Mouse (Mus musculus) heart, adult 10 weeks (tissue): ENCODE results near the gene R3hdm2. TPM values are rescaled to one million over a fixed set of nuclear protein-coding genes. Genes with fewer than 3 reads are reported as not detected.

ENCODE experiments used
- polyA plus RNA-seq: library from polyadenylated mRNA; stranded (reverse); fragments of 350-450 nt; fragmentation: Illumina TruSeq; extraction: RNeasy Lipid Tissue Mini Kit (QIAGEN cat#74804); gene quantifications from one replicate; pipeline ENCODE4 v1.2.3, GENCODE M21; 2014; ENCODE audit warnings: low read depth, low replicate concordance

The R3hdm2 gene
- polyA plus RNA-seq: 142 TPM

DNA sequence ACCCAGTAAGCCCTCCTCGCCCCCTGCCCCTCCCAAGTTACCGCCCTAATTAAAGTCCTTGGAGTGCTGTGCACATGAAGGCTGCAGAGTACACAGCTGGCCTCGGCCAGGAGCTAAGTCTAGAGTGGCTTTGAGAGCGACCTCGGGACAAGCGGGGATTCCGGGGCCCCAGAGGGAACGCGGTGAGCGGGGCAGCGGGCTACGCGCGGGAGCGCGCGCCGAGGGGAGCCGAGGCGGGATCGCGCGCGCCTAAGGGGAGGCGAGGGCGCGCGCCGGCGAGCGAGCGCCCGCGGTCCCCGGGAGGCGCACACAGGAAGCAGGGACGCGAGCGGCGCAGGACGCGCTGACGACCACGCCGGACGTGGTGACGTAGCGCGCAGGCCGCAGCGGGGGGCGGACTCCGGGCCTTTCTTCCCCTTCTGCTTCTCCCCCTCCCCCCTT, at the start of gene R3hdm2:
TSS of gene R3hdm2 (plus strand) at position 77 of the 441 bp plus-strand sequence.

DNA sequence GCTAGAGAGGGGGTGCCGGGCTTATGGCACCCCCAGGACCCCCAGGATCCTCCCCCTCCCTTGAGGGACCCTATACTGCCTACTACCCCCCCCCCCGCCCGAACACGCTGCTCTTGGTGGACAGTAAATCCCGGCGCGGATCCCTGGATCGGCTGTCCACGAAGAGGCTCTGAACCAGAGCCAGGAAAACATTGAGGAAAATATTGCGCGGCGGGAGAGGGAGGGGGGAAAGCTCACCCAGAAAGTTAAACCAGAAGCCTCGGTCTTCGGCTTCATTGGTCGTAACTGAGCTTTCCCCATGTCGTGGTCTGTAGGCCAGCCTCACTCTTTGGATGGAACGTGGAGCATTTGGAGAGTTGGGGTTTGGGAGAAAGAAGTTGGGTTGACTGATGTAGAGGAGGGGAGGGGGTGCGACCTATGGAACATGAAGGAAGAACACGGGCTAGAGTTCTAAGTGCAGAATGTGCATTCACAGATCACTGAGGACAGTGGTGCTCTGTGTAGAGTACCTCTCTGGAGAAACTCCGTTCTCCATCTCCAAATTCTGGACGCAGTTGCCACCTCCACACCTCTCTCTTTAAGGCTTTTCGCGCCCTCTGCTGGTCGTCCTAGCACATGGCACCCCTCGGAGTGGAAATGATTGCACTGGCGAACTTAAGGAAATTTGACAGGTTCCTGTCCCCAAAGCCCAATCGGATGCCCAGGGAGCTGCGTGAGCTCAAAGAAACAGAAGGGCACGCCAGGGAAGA, 38.1 kb upstream of the R3hdm2 start, which contains the start of gene Gli1:
TSS of gene Gli1 (minus strand) at position 84 of the 749 bp plus-strand sequence.

DNA sequence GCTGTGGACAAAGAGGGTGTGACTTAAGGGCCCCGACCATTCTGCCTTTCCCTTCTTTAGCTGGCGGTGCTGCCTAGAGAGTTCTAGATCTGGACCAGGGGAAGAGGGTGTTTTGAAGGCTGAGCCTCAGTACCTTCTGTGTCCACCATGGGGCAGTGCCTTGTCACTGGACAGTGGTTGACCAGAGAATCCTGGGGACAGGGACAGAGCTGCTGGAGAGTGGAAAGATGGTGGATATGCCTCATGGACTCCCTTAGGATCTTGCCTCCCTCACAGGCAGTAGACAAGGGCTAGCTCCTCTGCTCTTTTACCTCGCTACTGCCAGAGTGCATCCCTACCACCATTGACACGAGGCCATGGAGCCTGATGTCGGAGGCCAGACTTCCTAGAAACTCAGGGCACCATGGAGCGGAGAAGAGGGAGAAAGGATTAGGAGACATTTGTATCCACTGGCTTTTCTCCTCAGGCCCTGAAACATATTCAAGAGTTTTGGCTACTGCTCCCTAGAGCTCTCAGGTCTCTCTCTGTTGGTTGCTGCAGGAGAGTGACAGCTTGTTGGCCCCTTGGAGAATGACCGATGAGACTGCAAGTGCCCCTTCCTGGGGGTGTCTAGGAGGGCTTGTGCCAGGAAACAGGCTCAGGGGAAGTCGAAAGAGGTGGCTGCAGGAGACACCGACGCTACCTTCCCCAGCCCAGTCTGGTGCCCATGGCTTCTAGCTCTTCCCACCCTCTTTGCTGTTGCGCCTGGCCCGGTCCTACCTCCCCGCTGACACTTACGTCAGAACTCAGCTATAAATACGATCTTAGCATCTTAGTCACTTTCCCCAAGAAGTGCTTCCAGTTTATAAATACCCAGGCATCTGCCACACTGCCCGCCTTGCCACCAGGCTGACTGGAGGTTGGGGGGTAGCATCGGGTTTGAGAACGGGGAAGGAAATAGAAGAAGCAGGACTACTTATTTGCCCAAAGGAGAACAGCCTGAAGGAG, 25.9 kb upstream of the R3hdm2 start, which contains the start of gene Inhbe:
TSS of gene Inhbe (minus strand) at position 503 of the 987 bp plus-strand sequence.

DNA sequence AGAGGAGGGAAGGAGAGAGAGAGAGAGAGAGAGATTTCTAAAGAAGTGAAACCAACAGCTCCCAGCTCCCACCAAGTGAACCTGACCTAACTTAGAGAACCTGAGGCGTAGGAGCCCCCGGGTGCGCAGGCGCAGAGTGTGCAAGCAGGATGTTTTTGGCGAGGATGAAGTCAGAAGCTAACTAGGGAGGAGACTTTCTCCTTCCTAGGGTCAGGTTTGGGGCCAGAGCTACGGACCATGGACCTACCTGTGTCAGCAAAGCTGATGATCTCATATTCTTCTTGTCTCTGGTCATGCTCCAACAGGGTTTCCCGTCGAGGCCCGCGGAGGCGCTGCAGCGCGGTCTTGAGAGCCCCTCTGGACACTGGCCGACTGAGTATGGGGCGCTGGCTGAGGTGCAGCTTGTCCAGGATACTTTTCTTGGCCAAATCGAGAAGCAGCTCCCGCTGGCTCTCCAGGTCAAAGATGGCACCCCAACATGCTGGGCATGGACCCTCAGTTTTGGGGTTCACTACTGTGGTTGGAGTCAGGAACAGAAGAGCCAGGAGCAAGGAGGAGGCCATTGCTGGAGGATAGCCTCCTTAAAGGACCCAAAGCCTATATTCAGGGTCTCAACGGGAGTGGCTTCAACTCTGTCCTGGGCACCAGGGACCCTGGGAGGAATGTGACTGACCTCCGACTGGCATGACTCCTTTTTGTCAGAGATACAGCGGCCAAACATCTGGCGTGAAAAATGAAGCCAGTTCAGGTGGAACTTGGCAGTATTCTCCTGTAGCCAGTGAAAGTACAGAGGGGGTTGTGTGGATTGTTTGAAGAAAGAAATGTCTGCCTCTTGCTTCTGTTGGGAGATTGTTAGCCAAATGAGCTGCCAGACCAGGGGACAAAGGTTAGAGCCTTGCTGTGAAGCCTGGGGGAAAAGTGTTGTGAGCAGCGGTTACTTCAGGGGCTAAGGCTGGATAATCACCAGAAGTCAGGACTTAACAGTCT, 10.0 kb upstream of the R3hdm2 start, which contains the start of gene Inhbc:
TSS of gene Inhbc (minus strand) at position 598 of the 987 bp plus-strand sequence.

DNA sequence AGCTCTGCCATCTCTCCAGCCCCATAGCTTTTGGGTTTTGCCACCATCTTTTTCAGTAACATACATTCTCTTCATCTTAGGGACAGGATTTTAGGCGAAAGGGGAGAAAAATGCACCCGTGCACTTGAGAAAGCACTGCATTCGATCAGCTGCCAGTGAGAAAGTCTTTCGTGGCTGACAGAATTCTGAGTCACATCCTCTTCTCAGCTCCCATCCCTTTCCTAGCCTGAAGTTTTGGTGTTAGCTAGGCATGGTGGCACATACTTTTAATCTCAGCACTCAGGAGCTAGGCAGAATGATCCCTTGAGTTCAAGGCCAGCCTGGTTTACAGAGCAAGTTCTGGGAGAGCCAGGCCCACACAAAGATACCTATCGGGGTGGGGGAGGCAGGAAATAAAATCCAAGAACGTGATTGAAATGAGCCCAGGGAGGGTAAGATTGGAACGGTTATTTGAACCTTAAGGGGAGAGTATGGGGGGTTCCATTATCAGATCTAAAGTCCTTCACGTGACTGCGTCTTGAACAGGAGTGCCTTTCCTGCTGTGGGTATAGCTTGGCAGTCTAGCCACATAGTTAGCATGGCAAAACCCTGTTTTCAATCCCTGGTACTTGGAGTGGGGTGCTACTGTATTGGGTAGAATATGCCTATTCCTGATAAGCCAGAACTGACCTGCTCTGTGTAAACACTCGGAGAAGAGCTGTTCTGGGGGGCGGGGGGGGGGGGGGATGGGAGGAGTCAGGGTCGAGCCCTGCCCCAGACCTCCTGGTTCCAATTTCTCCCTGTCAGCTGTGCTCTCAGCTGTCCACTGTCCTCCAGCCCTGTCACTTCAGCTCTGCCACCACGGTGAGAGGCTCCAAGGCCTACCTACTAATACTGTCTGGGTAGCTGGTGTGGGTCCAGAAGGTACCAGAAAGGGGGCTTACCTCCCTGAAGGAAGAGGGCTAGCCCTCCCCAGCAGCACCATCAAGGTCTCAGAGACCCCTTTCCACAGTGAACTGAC, 121.1 kb downstream of the R3hdm2 start, which contains the start of gene Stac3:
TSS of gene Stac3 (plus strand) at position 793 of the 1,000 bp plus-strand sequence.

DNA sequence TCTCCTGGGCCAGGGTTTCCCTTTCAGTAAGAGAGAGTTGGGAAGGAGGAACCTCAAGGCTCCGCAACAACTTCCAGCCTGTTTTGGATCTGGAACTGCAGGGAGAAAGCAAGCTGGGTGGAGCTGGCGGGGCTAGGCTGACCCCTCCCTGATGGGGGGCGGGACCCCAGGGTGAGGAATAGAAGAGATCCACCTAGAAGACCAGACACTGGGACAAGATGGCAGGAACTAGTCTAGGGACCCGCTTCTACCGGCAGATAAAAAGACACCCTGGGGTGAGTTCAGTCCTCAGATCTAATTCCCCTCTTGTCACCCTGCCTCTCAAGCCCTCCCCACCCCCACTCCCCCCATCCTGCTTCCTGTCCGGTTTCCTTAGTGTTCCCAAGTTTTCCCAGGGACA, 134.6 kb downstream of the R3hdm2 start, which contains the start of gene Ndufa4l2:
TSS of gene Ndufa4l2 (plus strand) at position 204 of the 400 bp plus-strand sequence.

DNA sequence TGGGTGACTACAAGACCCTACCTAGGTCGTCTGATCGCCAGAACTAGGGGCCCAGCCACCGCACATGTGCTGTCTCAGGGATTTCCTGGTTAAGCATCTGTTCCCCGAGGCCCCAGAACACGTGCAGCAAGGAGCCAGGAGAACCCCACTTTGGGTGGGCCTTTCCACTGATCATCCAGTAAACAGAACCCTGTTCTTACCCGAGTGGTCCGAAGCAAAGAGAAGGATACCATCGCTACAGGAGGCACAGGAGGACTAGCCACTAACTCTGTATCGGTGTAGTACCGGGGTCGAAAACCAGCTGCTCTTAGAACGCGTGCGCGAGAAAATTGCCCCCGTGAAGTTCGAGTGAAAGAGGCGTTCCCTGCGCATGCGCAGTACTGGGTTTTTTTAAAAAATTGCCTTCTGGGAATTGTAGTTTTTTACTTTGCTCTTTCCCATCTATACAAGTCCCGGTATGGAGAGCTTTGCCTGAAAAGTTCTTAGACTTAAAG, 142.0 kb downstream of the R3hdm2 start, which contains the start of gene Shmt2:
TSS of gene Shmt2 (minus strand) at position 357 of the 494 bp plus-strand sequence.

DNA sequence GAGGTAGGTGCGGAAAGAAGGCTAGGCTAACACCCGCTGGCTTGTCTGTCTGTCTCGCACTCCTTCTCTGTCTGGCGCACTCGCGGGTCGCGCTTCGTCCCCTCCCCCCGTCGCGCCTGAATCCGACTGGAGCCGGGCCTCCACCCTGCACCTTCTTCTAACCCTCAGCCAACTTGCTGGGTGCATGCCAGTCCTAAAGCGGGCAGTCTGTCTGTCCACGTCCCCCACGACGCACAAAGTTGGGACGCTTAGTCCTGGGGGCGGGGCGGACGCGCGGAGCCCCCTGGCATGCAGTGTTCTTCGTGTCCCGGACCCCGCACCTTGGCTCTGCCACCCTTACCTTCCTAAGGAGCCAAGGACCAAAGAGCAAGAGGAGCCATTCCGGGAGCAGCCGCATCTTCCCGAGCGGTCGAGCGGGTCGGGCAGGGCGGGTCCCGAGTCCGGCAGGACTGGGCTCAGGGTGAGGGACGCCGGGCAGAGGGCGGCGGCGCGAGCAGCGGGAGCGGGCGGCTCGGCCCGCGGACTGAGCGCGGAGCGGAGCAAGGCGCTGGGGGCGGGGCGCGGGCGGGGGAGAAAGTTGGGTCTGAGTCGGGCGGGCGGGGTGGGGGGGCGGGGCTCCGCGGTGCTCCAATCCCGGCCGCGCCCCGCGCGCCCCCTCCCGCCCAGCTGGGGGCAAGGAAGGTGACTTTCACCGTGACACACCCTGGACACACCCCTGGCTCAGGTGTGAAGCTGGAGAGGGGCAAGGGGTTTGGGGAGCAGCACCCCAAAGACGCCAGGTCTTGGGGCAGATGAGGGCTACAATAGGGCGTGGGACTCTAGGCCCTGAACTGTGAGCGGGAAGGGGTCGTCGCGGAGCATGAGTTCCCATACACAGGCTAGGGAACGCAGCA, 154.2 kb downstream of the R3hdm2 start, which contains the start of gene Nxph4:
TSS of gene Nxph4 (minus strand) at position 524 of the 893 bp plus-strand sequence.

Other genes starting within 250 kb of the R3hdm2 start
- gene B4galnt1, start 215.1 kb upstream of the R3hdm2 start, polyA plus RNA-seq: 1.5 TPM
- gene Slc26a10, start 199.7 kb upstream of the R3hdm2 start, polyA plus RNA-seq: 26.9 TPM
- 23.2 TPM for gene Arhgef25, start 190.2 kb upstream of the R3hdm2 start, polyA plus RNA-seq
- gene Dtx3, start 184.6 kb upstream of the R3hdm2 start, polyA plus RNA-seq: 53.5 TPM
- gene Pip4k2c, start 168.7 kb upstream of the R3hdm2 start, polyA plus RNA-seq: 35.2 TPM
- 0.89 TPM for gene Kif5a, start 117.0 kb upstream of the R3hdm2 start, polyA plus RNA-seq
- gene Dctn2, start 114.0 kb upstream of the R3hdm2 start, polyA plus RNA-seq: 139 TPM
- gene Mbd6, start 91.3 kb upstream of the R3hdm2 start, polyA plus RNA-seq: 18.0 TPM
- 49.6 TPM for gene Mars, start 68.5 kb upstream of the R3hdm2 start, polyA plus RNA-seq
- gene Arhgap9, start 58.4 kb upstream of the R3hdm2 start, polyA plus RNA-seq: 2.8 TPM
- 1.3 TPM for gene Gli1, start 38.4 kb upstream of the R3hdm2 start, polyA plus RNA-seq
- gene Inhbe, start 25.9 kb upstream of the R3hdm2 start, polyA plus RNA-seq: not detected
- not detected for gene Inhbc, start 9.9 kb upstream of the R3hdm2 start, polyA plus RNA-seq
- 1.7 TPM for gene Stac3, start 121.4 kb downstream of the R3hdm2 start, polyA plus RNA-seq
- gene Ndufa4l2, start 134.6 kb downstream of the R3hdm2 start, polyA plus RNA-seq: 37.8 TPM
- 47.5 TPM for gene Shmt2, start 142.1 kb downstream of the R3hdm2 start, polyA plus RNA-seq
- gene Nxph4, start 154.2 kb downstream of the R3hdm2 start, polyA plus RNA-seq: not detected
- gene Lrp1, start 240.8 kb downstream of the R3hdm2 start, polyA plus RNA-seq: 87.8 TPM